Comparison of ENCODE assay signal across 8 mouse cellular contexts in genomic region chr3:157566725-157567565, GRCm38 (mm10). TPM values are rescaled to one million over a fixed set of nuclear protein-coding genes. Genes with fewer than 3 reads are reported as not detected.
A peak's percentile ranks its signal among the peaks of the same experiment; 100 is the strongest.
DNase-seq lines count a peak whose midpoint lies in the region; ATAC-seq and TF ChIP-seq lines count a peak whose summit lies in the region.

Gene Ptger3 (plus strand): TSS chr3:157566892.

- under 1% methylated on average over 84 of the region's 84 CpGs for WGBS in thymus, adult 2 months
- under 1% methylated on average over 84 of the region's 84 CpGs for WGBS in heart, embryonic 16.5 days
- WGBS in lung, embryonic 15.5 days, result under 1% methylated on average over 84 of the region's 84 CpGs

- ATAC-seq in heart, embryonic 16.5 days (replicated peaks; ENCODE audit: extremely low read depth, insufficient read depth, low FRiP score), result peak; percentile 60
- peak; percentile 67 for ATAC-seq in lung, embryonic 15.5 days (ENCODE audit: borderline replicate concordance, extremely low read depth, low FRiP score, low TSS enrichment)

- peak within 1 kb of the TSS; percentile 46 for H3K9ac ChIP-seq in heart, embryonic 16.5 days (ENCODE audit: low read length)
- peak within 1 kb of the TSS; percentile 23 for H3K9ac ChIP-seq in lung, embryonic 15.5 days

- peak within 1 kb of the TSS; percentile 39 for H3K4me3 ChIP-seq in thymus, adult 2 months (ENCODE audit: control insufficient read depth, insufficient read depth, low read length)
- H3K4me3 ChIP-seq in heart, embryonic 16.5 days (ENCODE audit: low read length), result peak within 1 kb of the TSS; percentile 61
- H3K4me3 ChIP-seq in lung, embryonic 15.5 days, result peak within 1 kb of the TSS; percentile 47

- peak; percentile 24 for DNase-seq in thymus, adult 2 months
- no peak for DNase-seq in thymus, adult 18-20 months
- peak; percentile 26 for DNase-seq in embryo, embryonic 11.5 days (ENCODE audit: low read depth, low spot score)
- DNase-seq in kidney, postnatal 25 days, result peak; percentile 71 to 84
- DNase-seq in retina, embryonic 14.5 days (ENCODE audit: low spot score), result peak; percentile 51
- no peak for DNase-seq in spleen, adult 18-20 months

- TF ChIP-seq CTCF in thymus, adult 2 months (IDR thresholded peaks at IDR 0.05; ENCODE audit: borderline replicate concordance, control insufficient read depth, extremely low read depth, insufficient read depth, low read length, poor library complexity), result no peak

- peaks cover 12% of the 10 kb centered on the region for H3K4me1 ChIP-seq in thymus, adult 2 months (replicated peaks; ENCODE audit: control insufficient read depth, insufficient read depth, low read length)
- H3K4me1 ChIP-seq in heart, embryonic 16.5 days (ENCODE audit: control insufficient read depth, insufficient read depth, low read length), result peaks cover 9% of the 10 kb centered on the region; the same call in 1 of the 2 replicates
- peaks cover 16% of the 10 kb centered on the region for H3K4me1 ChIP-seq in lung, embryonic 15.5 days

- no peak for TF ChIP-seq POLR2A in thymus, adult 2 months (IDR thresholded peaks at IDR 0.05; ENCODE audit: control insufficient read depth, extremely low read depth, insufficient read depth, low read length, poor library complexity)

- no peaks in the 10 kb centered on the region; the same call in 1 of the 2 replicates for H3K27me3 ChIP-seq in thymus, adult 2 months (ENCODE audit: control insufficient read depth, insufficient read depth, low read length)
- H3K27me3 ChIP-seq in heart, embryonic 16.5 days (ENCODE audit: control insufficient read depth, insufficient read depth, low read length), result peaks cover 30% of the 10 kb centered on the region
- H3K27me3 ChIP-seq in lung, embryonic 15.5 days, result peaks cover 36% of the 10 kb centered on the region

- H3K27ac ChIP-seq in thymus, adult 2 months (ENCODE audit: control insufficient read depth, insufficient read depth, low read length), result no peak within 1 kb of the TSS
- H3K27ac ChIP-seq in heart, embryonic 16.5 days (ENCODE audit: low read length), result no peak within 1 kb of the TSS
- no peak within 1 kb of the TSS for H3K27ac ChIP-seq in lung, embryonic 15.5 days

- H3K9me3 ChIP-seq in heart, embryonic 16.5 days (replicated peaks; ENCODE audit: control insufficient read depth, low read length), result no peaks in the 10 kb centered on the region
- H3K9me3 ChIP-seq in lung, embryonic 15.5 days, result no peaks in the 10 kb centered on the region

- peak within 1 kb of the TSS; percentile 92 for H3K4me2 ChIP-seq in heart, embryonic 16.5 days (ENCODE audit: low read depth, low read length)
- peak within 1 kb of the TSS; percentile 91 for H3K4me2 ChIP-seq in lung, embryonic 15.5 days

- H3K36me3 ChIP-seq in thymus, adult 2 months (ENCODE audit: control insufficient read depth, insufficient read depth, low read length), result no peaks in the 10 kb centered on the region
- no peaks in the 10 kb centered on the region for H3K36me3 ChIP-seq in heart, embryonic 16.5 days (ENCODE audit: control insufficient read depth, insufficient read depth)
- no peaks in the 10 kb centered on the region for H3K36me3 ChIP-seq in lung, embryonic 15.5 days

RNA-seq across cellular contexts. Expression of gene Ptger3, which starts in this region (rescaled TPM):
- polyA plus RNA-seq in thymus, adult 2 months (2012; rRNA removed), result 7.7 and 9.5 TPM in 2 replicates
- 3.2 and 3.6 TPM in 2 replicates for polyA plus RNA-seq in heart, embryonic 16.5 days (2015; fragmentation: Nextera tagmentation; extraction: Ambion mirVana)
- 10.7 and 13.1 TPM in 2 replicates for polyA plus RNA-seq in lung, embryonic 15.5 days (2015; fragmentation: Nextera tagmentation; extraction: Ambion mirVana)

Comparison
In these comparisons a context has a peak if more than half of its experiments do, and no peak if none do; other contexts are left out.
1. DNase-seq: peak in thymus, adult 2 months (single experiment), embryo, embryonic 11.5 days (single experiment), kidney, postnatal 25 days (2 of 2) and retina, embryonic 14.5 days (single experiment); none in thymus, adult 18-20 months (0 of 2) and spleen, adult 18-20 months (0 of 2).
2. Peak in every context shown above with its lines, with median percentiles within 50 percentile points of each other: H3K4me3 ChIP-seq.